ENCODE assay signal across 8 mouse cellular contexts in genomic region chr12:29882871-29883617, GRCm38 (mm10). TPM values are rescaled to one million over a fixed set of nuclear protein-coding genes. Genes with fewer than 3 reads are reported as not detected.
DNase-seq lines count a peak whose midpoint lies in the region; ATAC-seq lines count a peak whose summit lies in the region.

No protein-coding gene starts in this region.

- DNase-seq in ES-CJ7 (ENCODE audit: low read depth, low spot score) = peak; percentile 53
- peak; percentile 28 to 33 for DNase-seq in adrenal gland, postnatal 4 days (ENCODE audit: low spot score in 2 of 2)
- DNase-seq in embryonic facial prominence, embryonic 14.5 days (ENCODE audit: low spot score) = peak; percentile 74
- peak; percentile 74 to 81 for DNase-seq in heart, postnatal 10 days
- peak; percentile 30 to 82 for DNase-seq in kidney, postnatal 36 days
- DNase-seq in lung, postnatal 10 days = peak; percentile 64
- DNase-seq in right cerebral cortex, adult 2 months (ENCODE audit: low spot score in 2 of 2) = peak; percentile 80 to 84

- no peak overlapping the region for H3K27ac ChIP-seq in embryonic facial prominence, embryonic 14.5 days (replicated peaks; ENCODE audit: low read depth, low read length)

- H3K4me3 ChIP-seq in embryonic facial prominence, embryonic 14.5 days (ENCODE audit: low read depth, low read length) = no peak overlapping the region

- H3K4me2 ChIP-seq in embryonic facial prominence, embryonic 14.5 days (ENCODE audit: low read depth, low read length) = no peak overlapping the region

- no peaks in the 10 kb centered on the region for H3K36me3 ChIP-seq in embryonic facial prominence, embryonic 14.5 days (ENCODE audit: control insufficient read depth, insufficient read depth, low read length)

- H3K27me3 ChIP-seq in embryonic facial prominence, embryonic 14.5 days (replicated peaks; ENCODE audit: control insufficient read depth, insufficient read depth, low read length) = no peaks in the 10 kb centered on the region

- H3K9ac ChIP-seq in embryonic facial prominence, embryonic 14.5 days (ENCODE audit: low read depth, low read length) = no peak overlapping the region

- WGBS in embryonic facial prominence, embryonic 14.5 days = 14% methylated on average over 9 of the region's 9 CpGs

- intact Hi-C loops in heart, postnatal 10 days (cut with DNase I) = loop anchor here (1.0 to 5.0 kb wide), 4 partner anchors 46 to 1294 kb away; no protein-coding TSS in a partner anchor

- no peaks in the 10 kb centered on the region for H3K9me3 ChIP-seq in embryonic facial prominence, embryonic 14.5 days (ENCODE audit: control insufficient read depth, low read length)

- peak; percentile 91 for ATAC-seq in embryonic facial prominence, embryonic 14.5 days (ENCODE audit: low read depth)
- no peak for ATAC-seq in granulocyte monocyte progenitor cell, adult 5-6 weeks (replicated peaks; ENCODE audit: poor library complexity, severe bottlenecking)

- H3K4me1 ChIP-seq in embryonic facial prominence, embryonic 14.5 days (ENCODE audit: control insufficient read depth, insufficient read depth, low read length) = no peaks in the 10 kb centered on the region

RNA-seq across cellular contexts. Expression of gene Pxdn, which starts 54.4 kb away (rescaled TPM):
- total RNA-seq in adrenal gland, postnatal 4 days (2021) = 100 to 1,000 TPM; 115 to 134 TPM
- 128 and 139 TPM in 2 replicates for polyA plus RNA-seq in embryonic facial prominence, embryonic 14.5 days (2014; fragmentation: Nextera tagmentation; extraction: Ambion mirVana)
- 100 to 1,000 TPM; 212 to 245 TPM for total RNA-seq in heart, postnatal 10 days (2021)
- not detected in 2 replicates for total RNA-seq in granulocyte monocyte progenitor cell, adult 5-6 weeks (2014; fragmentation: Nextera tagmentation)
- not detected in 2 replicates for total RNA-seq in granulocyte monocyte progenitor cell, adult 5-6 weeks (2017)

Comparison
In these comparisons a context has a peak if more than half of its experiments do, and no peak if none do; other contexts are left out.
1. DNase-seq: peak in every context shown above with its lines; median percentile 82 in right cerebral cortex, adult 2 months; 78 in heart, postnatal 10 days; 74 in embryonic facial prominence, embryonic 14.5 days; 64 in lung, postnatal 10 days; 56 in kidney, postnatal 36 days; 53 in ES-CJ7; 30 in adrenal gland, postnatal 4 days.
2. RNA of gene Pxdn, which starts 54.4 kb away (total RNA-seq): 212 to 245 TPM in heart, postnatal 10 days and 115 to 134 TPM in adrenal gland, postnatal 4 days; not detected in granulocyte monocyte progenitor cell, adult 5-6 weeks; every median in the first group is over 100 times any median in the second.